Mouse (Mus musculus) ES-E14 (cell line): ENCODE results near the gene Gm28374. TPM values are rescaled to one million over a fixed set of nuclear protein-coding genes. Genes with fewer than 3 reads are reported as not detected.

Source experiments
- DNase-seq: peaks from one replicate; pipeline ENCODE4 v3.0.0-alpha.2; 2013; ENCODE audit warnings: low read depth, low spot score
- H3K27ac ChIP-seq: 2 replicates; pipeline ENCODE4 v1.5.1; 2012; ENCODE audit warnings: low read depth, mild to moderate bottlenecking, low read length, moderate library complexity, mixed read lengths; ENCODE audit not compliant: poor library complexity, insufficient read depth, severe bottlenecking
- H3K36me3 ChIP-seq: 2 replicates; pipeline ENCODE4 v1.6.1; 2012; ENCODE audit warnings: mild to moderate bottlenecking, low read length, moderate library complexity, mixed read lengths; ENCODE audit not compliant: control insufficient read depth, poor library complexity, insufficient read depth, severe bottlenecking
- H3K4me1 ChIP-seq, 2 experiments: fragments of 150-350 bp in 1 of 2; sonication (generic) in 1 of 2; 2 replicates each; pipeline ENCODE4 v1.6.1; 2012; ENCODE audit warnings: low read length in 2 of 2, mild to moderate bottlenecking in 1 of 2, mixed read lengths in 1 of 2; ENCODE audit not compliant: control insufficient read depth in 2 of 2, insufficient read depth in 2 of 2, poor library complexity in 1 of 2
- H3K4me3 ChIP-seq, 2 experiments: fragments of 150-350 bp in 1 of 2; sonication (generic) in 1 of 2; 2 replicates each; pipeline ENCODE4 v1.5.1; 2012; ENCODE audit warnings: low read length in 2 of 2, low read depth in 1 of 2, mild to moderate bottlenecking in 1 of 2, mixed read lengths in 1 of 2; ENCODE audit not compliant: insufficient read depth in 1 of 2, poor library complexity in 1 of 2, severe bottlenecking in 1 of 2
- H3K9ac ChIP-seq: 2 replicates; pipeline ENCODE4 v1.6.1; 2012; ENCODE audit warnings: low read depth, mild to moderate bottlenecking, low read length, mixed read lengths; ENCODE audit not compliant: poor library complexity, insufficient read depth, severe bottlenecking
- H3K9me3 ChIP-seq: fragments of 150-350 bp; sonication (generic); 2 replicates; pipeline ENCODE4 v1.6.1; 2012; ENCODE audit warnings: low read depth, mild to moderate bottlenecking, low read length; ENCODE audit not compliant: control insufficient read depth, insufficient read depth
- CHD2 ChIP-seq: IDR thresholded peaks from 2 replicates; pipeline ENCODE4 v1.6.1; 2014; ENCODE audit warnings: mild to moderate bottlenecking, low read depth, low read length, inconsistent platforms
- HCFC1 ChIP-seq: IDR thresholded peaks from 2 replicates; pipeline ENCODE4 v1.6.1; 2012; ENCODE audit warnings: low read length, inconsistent platforms, borderline replicate concordance; ENCODE audit not compliant: insufficient read depth
- MAFK ChIP-seq: IDR thresholded peaks from 2 replicates; pipeline ENCODE4 v1.6.1; 2014; ENCODE audit warnings: mild to moderate bottlenecking, low read depth, low read length, inconsistent platforms; ENCODE audit not compliant: insufficient read depth
- ZC3H11A ChIP-seq: IDR thresholded peaks from 2 replicates; pipeline ENCODE4 v1.6.1; 2012; ENCODE audit warnings: low read depth, mild to moderate bottlenecking, inconsistent platforms, low read length, borderline replicate concordance
- ZNF384 ChIP-seq: IDR thresholded peaks from 2 replicates; pipeline ENCODE4 v1.6.1; 2012; ENCODE audit warnings: low read depth, low read length, inconsistent platforms
- in situ Hi-C, 2 experiments: fragments of 600-800 bp; cut with MboI; formaldehyde crosslinking; loops; one replicate each; pipeline ENCODE4 v1.15.1; 2025; ENCODE audit warnings: low sequenced_read_pairs in 2 of 2, inconsistent platforms in 1 of 2; ENCODE audit not compliant: unreplicated experiment in 2 of 2
- total RNA-seq: library from RNA; depleted of rRNA; stranded (reverse); fragments of 300-350 nt; gene quantifications from 2 replicates; pipeline ENCODE4 v1.2.3, GENCODE M21; 2012

Gm28374 gene
- total RNA-seq, 1 experiment = 0.54 TPM

- no peaks in the 10 kb centered on the region for H3K9me3 ChIP-seq
- no peak overlapping the region for H3K27ac ChIP-seq
- in situ Hi-C loops = no loop called here
- no peak overlapping the region for H3K9ac ChIP-seq
- H3K4me3 ChIP-seq = no peak overlapping the region
- no peak for TF ChIP-seq HCFC1
- TF ChIP-seq CHD2 = no peak
- no peak for TF ChIP-seq MAFK
- no peak for TF ChIP-seq ZC3H11A
- TF ChIP-seq ZNF384 = no peak
- DNase-seq = no peak
- H3K36me3 ChIP-seq = no peaks in the 10 kb centered on the region
- no peaks in the 10 kb centered on the region; a peak in 1 of 4 replicates for H3K4me1 ChIP-seq
These were observed 44.4 kb downstream of the Gm28374 start for GRCm38 (mm10) chr19:6037695-6038094.

GRCm38 (mm10) chr19:6035966-6036585, 46.0 kb downstream of the Gm28374 start:
- TF ChIP-seq ZC3H11A (no peak), CHD2 (no peak), HCFC1 (no peak), ZNF384 (no peak), MAFK (no peak)
- no peak overlapping the region for H3K4me3 ChIP-seq
- H3K36me3 ChIP-seq = no peaks in the 10 kb centered on the region
- peaks cover 2 to 3% of the 10 kb centered on the region in 2 experiments; a peak in 1 of 4 replicates for H3K4me1 ChIP-seq
- H3K27ac ChIP-seq = no peak overlapping the region
- no peaks in the 10 kb centered on the region for H3K9me3 ChIP-seq
- H3K9ac ChIP-seq = no peak overlapping the region
- DNase-seq = no peak
- in situ Hi-C loops = no loop called here

- Histone ChIP-seq H3K9me3 (no peaks in the 10 kb centered on the region), H3K9ac (no peak overlapping the region), H3K4me3 (no peak overlapping the region), H3K4me1 (peaks cover 16 to 17% of the 10 kb centered on the region in 2 experiments), H3K27ac (0 out of 2 replicates have a peak overlapping the region, but pooled peaks have one; percentile 4), H3K36me3 (no peaks in the 10 kb centered on the region)
- no peak for TF ChIP-seq HCFC1
- no peak for TF ChIP-seq CHD2
- TF ChIP-seq MAFK = no peak
- TF ChIP-seq ZC3H11A = no peak
- TF ChIP-seq ZNF384 = no peak
- in situ Hi-C loops = no loop called here
- no peak for DNase-seq
These were observed 51.4 kb downstream of the Gm28374 start for GRCm38 (mm10) chr19:6030520-6031280.

- in situ Hi-C loops = no loop called here
- Histone ChIP-seq H3K27ac (no peak overlapping the region), H3K9me3 (no peaks in the 10 kb centered on the region), H3K4me3 (no peak overlapping the region; a peak in 1 of 4 replicates), H3K4me1 (peaks cover 16 to 17% of the 10 kb centered on the region in 2 experiments), H3K9ac (no peak overlapping the region), H3K36me3 (no peaks in the 10 kb centered on the region)
- no peak for TF ChIP-seq ZNF384
- no peak for TF ChIP-seq HCFC1
- TF ChIP-seq CHD2 = no peak
- no peak for TF ChIP-seq MAFK
- no peak for TF ChIP-seq ZC3H11A
- no peak for DNase-seq
These were observed 52.6 kb downstream of the Gm28374 start for GRCm38 (mm10) chr19:6029426-6029825.
